Mouse (Mus musculus) stomach, postnatal 0 days (tissue): Measurements from ENCODE around the gene Gpx5. TPM values are rescaled to one million over a fixed set of nuclear protein-coding genes. Genes with fewer than 3 reads are reported as not detected.
A peak's percentile ranks its signal among the peaks of the same experiment; 100 is the strongest.
"Not testable (repeated sequence)": the region's sequence is repeated elsewhere in the genome, so short reads cannot be mapped to it uniquely, and the experiment has no call there.

Experiments used
- ATAC-seq: fragments of 200-750 bp; cut with Nextera tagmentation; 2 replicates; pipeline ENCODE4 v1.8.0; 2017; ENCODE audit not compliant: low FRiP score, low TSS enrichment
- DNase-seq: peaks from one replicate; pipeline ENCODE4 v3.0.0-alpha.2; 2016; ENCODE audit warnings: low spot score
- H3K27ac ChIP-seq: fragments of 300-500 bp; sonication (generic); replicated peaks from 2 replicates; pipeline ENCODE4 v1.5.1; 2014; ENCODE audit warnings: mild to moderate bottlenecking, control low read depth
- H3K27me3 ChIP-seq: fragments of 300-500 bp; sonication (generic); 2 replicates; pipeline ENCODE4 v1.6.1; 2014; ENCODE audit warnings: low read length; ENCODE audit not compliant: control insufficient read depth, insufficient read depth
- H3K36me3 ChIP-seq: fragments of 300-500 bp; sonication (generic); 2 replicates; pipeline ENCODE4 v1.6.1; 2014; ENCODE audit warnings: low read length, mixed read lengths; ENCODE audit not compliant: control insufficient read depth, insufficient read depth
- H3K4me1 ChIP-seq: fragments of 300-500 bp; sonication (generic); replicated peaks from 2 replicates; pipeline ENCODE4 v1.6.1; 2014; ENCODE audit warnings: antibody characterized with exemption; ENCODE audit not compliant: control insufficient read depth, insufficient read depth
- H3K4me2 ChIP-seq: fragments of 300-500 bp; sonication (generic); replicated peaks from 2 replicates; pipeline ENCODE4 v1.6.1; 2014; ENCODE audit warnings: low read depth, mild to moderate bottlenecking, control low read depth, moderate library complexity
- H3K4me3 ChIP-seq: fragments of 300-500 bp; sonication (generic); 2 replicates; pipeline ENCODE4 v1.5.1; 2014; ENCODE audit warnings: low read depth, low read length, control low read depth
- H3K9ac ChIP-seq: fragments of 300-500 bp; sonication (generic); 2 replicates; pipeline ENCODE4 v1.6.1; 2014; ENCODE audit warnings: mild to moderate bottlenecking, low read length, control low read depth, mixed read lengths
- H3K9me3 ChIP-seq: fragments of 300-500 bp; sonication (generic); 2 replicates; pipeline ENCODE4 v1.6.1; 2016; ENCODE audit warnings: low read length; ENCODE audit not compliant: control insufficient read depth
- CTCF ChIP-seq: IDR thresholded peaks from 2 replicates; pipeline ENCODE4 v1.5.1; 2016; ENCODE audit warnings: antibody characterized with exemption, low read depth, mild to moderate bottlenecking, moderate library complexity
- EP300 ChIP-seq: optimal IDR thresholded peaks from 2 replicates; pipeline ENCODE3; 2016; ENCODE audit warnings: antibody characterized with exemption
- WGBS: fragments of 180-500 bp; shearing (Covaris S2); extraction: QIAGEN DNeasy Blood & Tissue Kit; methylation state at CpG from one replicate; pipeline ENCODE4 v1.1.7; 2014; 5-methylcytosine and 5-hydroxymethylcytosine counted together
- polyA plus RNA-seq: library from polyadenylated mRNA; unstranded; fragments of >200 nt; fragmentation: Nextera tagmentation; extraction: Ambion mirVana; gene quantifications from 2 replicates; pipeline ENCODE4 v1.2.1, GENCODE M21; 2015

The Gpx5 gene
- polyA plus RNA-seq, 1 experiment from 2014 or later = not detected

GRCm38 (mm10) chr13:21246276-21246675 is 46.3 kb downstream of the Gpx5 start:
- no peak for ATAC-seq
- no peak for TF ChIP-seq EP300
- TF ChIP-seq CTCF = no peak
- no peak for DNase-seq
- H3K27ac ChIP-seq = no peak overlapping the region
- H3K4me2 ChIP-seq = no peak overlapping the region
- H3K9me3 ChIP-seq = no peaks in the 10 kb centered on the region
- H3K4me1 ChIP-seq = no peaks in the 10 kb centered on the region
- 72% methylated on average over 2 of the region's 2 CpGs for WGBS
- no peak overlapping the region for H3K9ac ChIP-seq
- no peaks in the 10 kb centered on the region for H3K27me3 ChIP-seq
- H3K36me3 ChIP-seq = no peaks in the 10 kb centered on the region
- no peak overlapping the region for H3K4me3 ChIP-seq

DNA sequence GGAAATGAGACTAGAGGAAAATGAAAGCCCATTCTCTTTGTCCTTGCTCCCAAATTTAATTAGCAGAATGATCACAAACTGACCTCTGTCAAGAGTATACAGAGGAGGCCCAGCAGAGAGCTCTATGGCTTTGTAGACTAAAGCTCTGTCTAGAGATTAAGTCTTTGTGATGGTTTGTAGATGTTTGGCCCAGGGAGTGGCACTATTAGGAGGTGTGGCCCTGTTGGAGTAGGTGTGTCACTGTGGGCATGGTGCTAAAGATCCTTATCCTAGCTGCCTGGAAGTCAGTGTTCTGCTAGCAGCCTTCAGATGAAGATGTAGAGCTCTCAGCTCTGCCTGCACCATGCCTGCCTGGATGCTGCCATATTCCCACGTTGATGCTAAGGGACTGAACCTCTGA is 47.6 kb downstream of the Gpx5 start:
- not testable (repeated sequence) for H3K4me1 ChIP-seq, H3K9ac ChIP-seq, H3K27ac ChIP-seq, H3K4me3 ChIP-seq, DNase-seq, H3K36me3 ChIP-seq, H3K4me2 ChIP-seq, H3K9me3 ChIP-seq, H3K27me3 ChIP-seq
- peak; percentile 54; the same call in 1 of the 2 replicates for ATAC-seq
- WGBS = 34% methylated on average over 1 of the region's 1 CpGs

GRCm38 (mm10) chr13:21244089-21244488 is 48.4 kb downstream of the Gpx5 start:
- ATAC-seq (peak; percentile 71; the same call in 1 of the 2 replicates), DNase-seq (no peak)
- WGBS = 74% methylated on average over 5 of the region's 5 CpGs
- H3K4me1 ChIP-seq = no peaks in the 10 kb centered on the region
- no peak overlapping the region for H3K4me3 ChIP-seq
- no peak overlapping the region for H3K27ac ChIP-seq
- no peak overlapping the region for H3K4me2 ChIP-seq
- no peaks in the 10 kb centered on the region for H3K9me3 ChIP-seq
- TF ChIP-seq CTCF (no peak), EP300 (no peak)
- no peaks in the 10 kb centered on the region for H3K36me3 ChIP-seq
- H3K27me3 ChIP-seq = no peaks in the 10 kb centered on the region
- H3K9ac ChIP-seq = no peak overlapping the region

DNA sequence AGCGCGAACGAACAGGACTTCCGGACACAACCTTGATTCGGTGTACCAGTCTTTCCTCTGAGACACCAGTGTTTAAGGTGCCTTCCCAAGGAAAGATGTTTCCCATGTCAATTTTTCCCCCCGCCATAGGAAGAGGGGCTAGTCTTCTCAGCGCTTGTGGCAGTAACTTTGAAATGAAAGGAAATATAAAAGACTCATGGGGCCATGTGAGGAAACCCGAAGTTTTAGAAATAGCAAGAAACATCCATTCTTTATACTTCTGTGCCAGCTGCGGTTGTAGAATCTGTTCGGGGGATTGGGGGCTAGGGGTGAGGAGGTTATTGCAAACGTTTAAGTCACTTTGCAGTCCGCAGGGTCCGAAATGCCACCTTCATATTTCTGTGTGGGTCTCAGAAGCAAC is 49.3 kb downstream of the Gpx5 start:
- TF ChIP-seq EP300 = no peak
- TF ChIP-seq CTCF = no peak

GRCm38 (mm10) chr13:21242408-21243125 is 50.0 kb downstream of the Gpx5 start:
- TF ChIP-seq CTCF (no peak), EP300 (no peak)
- Histone ChIP-seq H3K27ac (no peak overlapping the region), H3K9ac (no peak overlapping the region), H3K27me3 (no peaks in the 10 kb centered on the region), H3K9me3 (no peaks in the 10 kb centered on the region), H3K4me1 (no peaks in the 10 kb centered on the region), H3K4me3 (peak overlapping the region; percentile 10; the same call in 1 of the 2 replicates), H3K4me2 (peak overlapping the region; percentile 35), H3K36me3 (no peaks in the 10 kb centered on the region)
- ATAC-seq (no peak), DNase-seq (no peak)
- 10% methylated on average over 16 of the region's 16 CpGs for WGBS

More for the DNA sequence above, 49.3 kb downstream of the Gpx5 start:
- no peak for DNase-seq
- Histone ChIP-seq H3K4me2 (peak overlapping the region; percentile 35), H3K36me3 (no peaks in the 10 kb centered on the region), H3K4me3 (peak overlapping the region; percentile 10; the same call in 1 of the 2 replicates), H3K9ac (no peak overlapping the region), H3K9me3 (no peaks in the 10 kb centered on the region), H3K27ac (no peak overlapping the region), H3K27me3 (no peaks in the 10 kb centered on the region), H3K4me1 (no peaks in the 10 kb centered on the region)
- ATAC-seq = no peak
- 21% methylated on average over 13 of the region's 13 CpGs for WGBS

DNA sequence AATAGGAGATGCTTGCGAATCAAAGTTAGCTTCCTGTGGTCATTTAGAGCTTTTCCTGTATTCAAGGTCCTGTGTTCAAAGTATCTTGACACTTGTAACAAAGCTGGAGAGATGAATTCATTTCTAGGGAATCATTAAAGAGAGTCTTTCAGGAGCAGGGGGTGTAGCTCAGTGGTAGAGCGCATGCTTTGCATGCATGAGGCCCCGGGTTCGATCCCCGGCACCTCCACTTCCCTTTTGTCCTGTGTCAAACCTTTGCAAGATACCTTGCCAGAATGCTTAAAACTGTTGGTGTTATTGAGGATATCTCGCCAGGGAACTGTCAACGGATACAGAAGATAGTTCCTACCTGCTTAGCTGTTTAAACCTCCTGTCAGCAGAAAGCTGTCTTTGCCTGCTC is 51.7 kb downstream of the Gpx5 start:
- no peak overlapping the region for H3K4me2 ChIP-seq
- DNase-seq = no peak
- H3K27me3 ChIP-seq = no peaks in the 10 kb centered on the region
- H3K9ac ChIP-seq = no peak overlapping the region
- no peak overlapping the region for H3K4me3 ChIP-seq
- H3K9me3 ChIP-seq = no peaks in the 10 kb centered on the region
- H3K27ac ChIP-seq = no peak overlapping the region
- ATAC-seq = no peak
- no peaks in the 10 kb centered on the region for H3K4me1 ChIP-seq
- TF ChIP-seq EP300 (no peak), CTCF (no peak)
- no peaks in the 10 kb centered on the region for H3K36me3 ChIP-seq
- WGBS = 30% methylated on average over 7 of the region's 7 CpGs
